Mouse (Mus musculus): ENCODE measurements at regions not wholly inside any gene's neighbourhood (a gene's known extent, or its start where the extent isn't known, plus 50 kb on each side); places are given as distances from the start of the nearest gene placed in this dataset.
A peak's percentile ranks its signal among the peaks of the same experiment; 100 is the strongest.

- peak in 1 of 2 experiments; percentile 16 for DNase-seq (ENCODE audit: low spot score in 2 of 2)
Measured at GRCm38 (mm10) chr4:95487323-95487722, 70.0 kb upstream of the Fggy start.

- no peak for DNase-seq (ENCODE audit: low spot score in 2 of 2)
Measured at GRCm38 (mm10) chr4:95487969-95488368, 69.3 kb upstream of the Fggy start.

- DNase-seq (ENCODE audit: low spot score in 2 of 2), result no peak
Measured at GRCm38 (mm10) chr4:95489059-95489458, 68.2 kb upstream of the Fggy start.

GRCm38 (mm10) chr4:95500265-95500664 lies 57.0 kb upstream of the Fggy start:
- no peak for DNase-seq (ENCODE audit: low spot score in 2 of 2)

GRCm38 (mm10) chr4:95501164-95501563 lies 56.1 kb upstream of the Fggy start:
- DNase-seq (ENCODE audit: low spot score in 2 of 2), result no peak

- peak in 1 of 2 experiments; percentile 40 for DNase-seq (ENCODE audit: low spot score in 2 of 2)
Measured at GRCm38 (mm10) chr4:95507141-95507945, 50.0 kb upstream of the Fggy start.

Measured in cerebellum, postnatal 4 days (tissue).